Mouse (Mus musculus): ENCODE data around the gene Acyp1.

DNA sequence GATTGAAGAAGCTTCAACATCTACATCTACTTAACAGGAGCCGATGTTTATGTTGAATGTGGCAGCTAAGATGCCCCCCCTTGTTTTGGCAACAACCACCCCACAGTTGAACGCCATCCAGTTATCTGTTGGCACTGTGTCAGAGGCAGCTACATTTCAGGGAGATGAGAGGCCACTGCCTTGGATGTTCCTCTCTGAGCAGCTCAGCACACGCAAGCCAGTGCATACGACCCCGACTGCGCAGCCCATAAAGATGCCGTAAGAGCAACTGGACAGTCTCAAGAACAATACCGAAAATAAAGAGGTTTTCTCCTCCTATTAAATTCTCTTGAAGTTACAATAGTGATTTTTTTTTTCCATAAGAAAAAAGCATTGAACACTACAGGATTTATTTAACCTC, 23.7 kb downstream of the Acyp1 start:
- TF ChIP-seq CTCF (IDR thresholded peaks at IDR 0.05; ENCODE audit: borderline replicate concordance, insufficient read depth, low read length) (no peak), POLR2A (IDR thresholded peaks at IDR 0.05; ENCODE audit: low read depth, low read length) (no peak)
